Mouse (Mus musculus): ENCODE data around the gene Max.

Gene Max

DNA sequence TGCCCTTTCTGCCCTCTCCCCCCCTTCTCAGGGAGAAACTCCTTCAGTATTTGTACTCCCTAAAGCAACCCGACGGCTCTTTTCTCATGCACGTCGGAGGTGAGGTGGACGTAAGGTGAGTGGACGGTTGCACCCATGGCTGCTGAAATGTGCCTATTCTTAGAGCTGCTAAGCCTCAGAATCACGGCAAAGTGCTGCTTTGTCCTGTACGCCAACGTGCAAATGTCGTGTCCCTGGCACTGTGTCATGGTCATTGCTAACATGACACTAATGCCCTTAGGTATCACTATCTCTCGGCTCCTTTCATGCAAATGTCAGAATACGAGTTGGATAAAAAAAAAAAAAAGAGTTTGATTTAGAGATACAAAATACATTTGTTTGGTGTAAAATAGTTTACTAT is 74.1 kb downstream of the Max start:
- DNase-seq (ENCODE audit: low read depth, low spot score): peak; percentile 44

Measured in skeletal muscle tissue, adult 2 months (tissue).